Mouse (Mus musculus) naive thymus-derived CD4-positive, alpha-beta T cell, adult 2 months (primary cell): ENCODE results near the gene Tas2r137.

Experiments
- DNase-seq: peaks from one replicate; pipeline ENCODE4 v3.0.0-alpha.2; 2011; ENCODE audit warnings: low read depth

Gene Tas2r137

DNA sequence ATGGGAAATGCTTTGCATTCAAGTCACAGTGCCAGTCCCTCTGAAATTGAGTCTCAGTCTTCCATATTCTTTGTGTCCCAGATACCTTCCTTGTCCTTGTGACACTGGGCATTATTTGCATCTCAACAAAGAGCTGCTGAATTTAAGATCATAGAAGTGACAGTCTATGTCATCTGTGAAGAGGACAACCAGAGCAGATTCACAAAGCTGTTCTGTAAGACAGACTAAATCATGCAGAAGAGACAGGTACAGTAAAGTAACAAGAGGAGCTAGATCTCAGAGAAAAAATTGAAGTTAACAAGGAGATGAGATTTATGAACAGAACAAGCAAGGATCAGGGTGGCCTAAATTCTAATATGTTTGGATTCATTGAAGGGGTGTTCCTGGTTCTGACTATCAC, at the start of gene Tas2r137:
TSS of gene Tas2r137 (plus strand) at position 301 of the 400 bp plus-strand sequence.
- no peak for DNase-seq

DNA sequence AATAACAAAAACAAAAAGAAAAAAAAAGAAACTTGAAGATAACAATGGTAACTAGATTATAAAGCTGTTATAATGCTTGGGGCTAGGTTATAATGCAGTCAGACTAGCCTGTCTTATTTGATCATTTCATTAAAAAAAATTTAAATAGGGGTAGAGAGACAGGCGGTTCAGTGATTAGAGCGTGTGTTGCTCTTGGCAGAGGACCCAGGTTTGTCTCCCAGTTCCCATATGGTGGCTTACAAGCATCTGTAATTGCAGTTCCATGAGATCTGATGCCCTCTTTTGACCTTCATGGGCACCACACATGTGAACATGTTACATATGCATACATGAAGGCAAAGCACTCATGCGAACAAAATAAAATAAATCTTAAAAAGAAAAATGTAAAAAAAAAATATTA, 49.8 kb upstream of the Tas2r137 start:
- DNase-seq: no peak

DNA sequence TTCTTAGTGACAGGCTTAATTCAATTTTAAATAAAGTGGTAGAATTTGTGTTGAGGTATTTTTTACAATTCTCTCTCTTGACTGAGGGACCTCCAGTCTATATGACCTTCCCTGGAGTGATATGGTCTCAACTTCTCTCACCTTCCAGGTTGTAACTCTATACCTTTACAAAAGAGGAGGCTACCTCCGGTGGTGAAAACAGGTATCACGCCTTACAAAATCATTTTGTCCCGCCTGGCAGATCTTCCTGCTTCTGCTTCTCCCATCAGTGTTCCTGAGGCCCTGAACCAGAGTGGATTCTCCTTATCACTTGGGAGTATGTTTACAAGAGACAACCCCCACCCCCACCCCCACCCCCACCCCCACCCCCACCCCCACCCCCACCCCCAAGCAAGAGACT, 49.3 kb upstream of the Tas2r137 start:
- DNase-seq: peak; percentile 48

DNA sequence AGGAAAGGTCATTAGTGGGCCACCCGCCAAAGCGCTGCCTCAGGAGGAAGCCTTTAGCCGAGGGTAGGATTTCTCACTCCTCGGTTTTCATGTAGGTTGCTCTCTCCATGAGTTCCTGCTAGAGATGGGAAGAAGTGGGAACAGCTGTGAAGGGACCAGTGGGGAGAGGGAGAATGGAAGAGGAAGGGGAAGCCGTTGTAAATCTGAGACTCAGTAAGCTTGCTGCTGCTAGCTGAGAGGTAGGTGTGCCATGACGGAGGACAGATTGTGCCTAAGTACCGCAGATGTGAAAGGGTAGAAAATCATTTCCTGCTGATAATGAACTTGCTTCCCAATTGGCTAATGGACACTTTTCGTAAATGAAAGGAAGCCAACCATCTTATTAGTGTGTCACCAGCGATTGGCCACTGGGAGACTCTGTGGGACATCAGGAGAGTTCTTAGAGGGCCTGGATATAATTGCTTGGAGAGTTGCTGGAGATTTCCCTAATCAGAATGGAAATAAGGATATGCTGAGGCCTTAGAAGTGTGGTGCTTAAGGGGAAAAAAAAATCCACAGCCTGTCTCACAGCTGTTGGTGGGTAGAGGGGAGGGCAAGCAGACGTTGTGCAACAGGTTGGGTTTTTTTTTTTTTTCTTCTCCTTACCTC, 47.6 kb upstream of the Tas2r137 start:
- no peak for DNase-seq

DNA sequence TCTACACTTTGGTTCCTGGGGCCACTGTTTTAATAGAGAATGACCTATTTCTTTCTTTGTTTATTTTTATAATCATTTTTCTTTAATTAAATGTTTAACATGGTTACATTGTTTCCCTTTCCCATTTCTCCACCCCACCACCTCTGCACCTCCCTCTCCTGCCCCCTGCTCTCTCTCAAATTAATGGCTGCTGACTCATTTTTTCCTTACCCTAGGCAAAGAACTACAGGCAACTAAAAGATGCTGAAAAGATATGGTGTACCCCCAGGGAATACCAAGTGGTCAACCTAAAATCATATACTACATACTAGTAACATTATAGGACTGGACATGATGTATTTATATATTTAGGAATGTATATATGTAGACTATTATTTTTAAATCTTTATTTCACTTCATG, 42.4 kb upstream of the Tas2r137 start:
- DNase-seq: no peak

DNA sequence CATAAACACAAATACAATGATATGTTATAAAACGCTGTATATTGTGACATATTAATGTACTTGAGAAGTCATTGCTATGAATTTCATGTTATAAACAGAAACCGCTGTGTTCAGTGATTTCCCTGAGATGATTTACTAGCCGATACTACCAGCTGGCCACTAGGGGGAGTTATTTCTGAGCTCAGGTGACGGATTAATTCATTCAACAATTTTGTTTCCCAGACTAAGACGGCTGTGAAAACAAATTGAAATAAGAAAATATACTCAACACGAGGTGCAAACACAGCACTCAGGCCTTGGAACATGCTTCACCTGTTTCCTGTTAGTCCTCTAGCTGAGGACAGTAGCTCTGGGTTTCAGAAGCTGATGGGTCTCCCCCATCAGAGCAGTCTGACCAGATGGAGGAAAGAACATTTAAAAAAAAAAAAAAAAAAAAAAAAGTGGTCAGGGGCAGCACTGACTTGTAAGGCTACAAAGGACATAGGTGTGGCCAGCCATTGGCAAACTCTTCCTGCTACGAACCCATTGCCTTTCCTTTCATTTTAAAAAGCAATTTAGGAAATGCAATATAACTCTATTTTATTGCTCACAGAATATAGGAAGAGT, 36.5 kb upstream of the Tas2r137 start:
- DNase-seq: peak; percentile 63

DNA sequence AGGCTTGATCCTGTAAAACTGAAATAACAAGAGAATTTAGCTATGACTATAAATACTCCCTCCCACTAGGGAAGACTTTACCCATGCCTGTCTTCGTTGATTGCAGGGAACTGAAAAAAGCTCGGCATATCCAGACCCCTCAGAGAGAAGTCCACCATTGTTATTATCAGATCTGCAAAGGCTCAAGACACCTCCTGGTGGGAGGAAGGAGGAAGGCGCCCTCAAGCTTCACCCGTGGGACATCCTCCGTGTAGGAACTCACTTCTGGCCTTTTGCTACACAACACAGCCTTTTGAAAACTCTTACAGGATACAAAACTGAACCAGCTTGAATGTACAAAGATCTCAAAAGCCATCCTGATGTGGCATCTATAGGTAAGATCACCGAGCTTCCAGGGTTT, 25.3 kb upstream of the Tas2r137 start:
- peak; percentile 33 for DNase-seq

DNA sequence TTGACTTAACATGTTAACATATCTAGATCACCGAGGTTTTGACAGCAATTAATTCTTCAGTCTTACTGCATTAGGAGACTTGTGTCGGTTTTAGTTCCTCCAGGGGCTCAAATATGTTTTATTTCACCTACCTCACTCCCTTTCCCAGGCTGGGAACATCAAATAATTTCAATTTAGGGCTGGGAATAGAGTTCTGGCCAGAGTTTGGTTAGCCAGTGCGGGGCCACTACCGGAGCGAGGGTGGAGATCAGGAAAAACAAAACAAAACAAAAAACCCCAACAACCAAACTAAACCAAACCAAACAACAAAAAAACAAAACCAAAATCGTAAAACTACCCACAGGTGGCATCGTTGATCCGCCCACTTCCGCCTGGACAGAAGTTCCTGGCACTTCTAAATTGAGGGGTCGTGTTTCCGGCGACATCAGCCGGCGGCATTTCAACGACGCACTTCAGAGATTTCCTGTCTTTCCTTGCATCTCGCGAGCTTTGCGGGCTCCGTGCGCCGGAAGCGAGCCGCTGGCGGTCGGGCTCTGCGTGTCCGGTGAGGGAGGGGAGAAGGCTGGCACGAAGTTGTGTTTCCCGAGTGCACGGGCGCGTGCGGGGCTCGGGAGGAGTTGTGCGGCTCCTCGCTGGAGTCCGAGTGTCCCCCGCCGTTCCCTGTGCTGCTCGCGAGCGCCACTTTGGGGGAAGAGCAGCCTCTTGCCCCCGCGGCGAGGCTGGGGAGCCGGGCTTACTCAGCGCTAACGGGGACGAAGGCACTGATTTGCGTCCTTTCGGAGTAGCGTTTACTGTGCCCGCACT, 19.9 kb upstream of the Tas2r137 start, which contains the start of gene Ssbp1:
TSS of gene Ssbp1 (plus strand) at position 437 of the 804 bp plus-strand sequence.
- peak; percentile 96 for DNase-seq

DNA sequence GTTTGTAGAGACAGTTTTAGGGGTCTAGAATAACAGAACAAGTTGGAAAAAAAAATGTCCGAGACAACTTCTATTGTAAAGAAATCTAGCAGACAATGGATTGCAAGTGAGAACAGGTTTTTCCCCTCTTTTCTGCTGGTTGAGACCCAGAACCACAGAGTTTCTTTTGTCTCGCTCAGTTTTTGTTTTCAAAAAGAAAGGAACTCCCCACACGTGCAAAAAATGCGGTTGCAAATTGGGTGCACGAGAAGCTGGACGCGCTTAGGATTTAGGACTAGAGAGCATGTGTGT, 19.4 kb upstream of the Tas2r137 start:
- no peak for DNase-seq

DNA sequence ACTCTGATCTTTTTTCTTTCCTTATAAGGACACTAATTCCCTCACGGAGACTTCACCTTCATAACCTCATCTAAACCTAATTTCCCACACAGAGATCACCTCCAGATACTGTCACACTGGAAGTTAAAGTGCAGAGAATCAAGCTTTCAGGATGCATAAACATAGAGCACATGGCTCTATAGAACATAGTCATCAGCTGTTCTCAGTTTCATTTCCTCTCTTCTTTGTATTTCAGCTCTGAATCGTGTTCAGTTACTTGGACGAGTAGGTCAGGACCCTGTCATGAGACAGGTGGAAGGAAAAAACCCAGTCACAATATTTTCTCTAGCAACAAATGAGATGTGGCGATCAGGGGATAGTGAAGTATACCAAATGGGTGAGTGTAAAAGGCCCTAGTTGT, 14.9 kb upstream of the Tas2r137 start:
- DNase-seq: no peak

DNA sequence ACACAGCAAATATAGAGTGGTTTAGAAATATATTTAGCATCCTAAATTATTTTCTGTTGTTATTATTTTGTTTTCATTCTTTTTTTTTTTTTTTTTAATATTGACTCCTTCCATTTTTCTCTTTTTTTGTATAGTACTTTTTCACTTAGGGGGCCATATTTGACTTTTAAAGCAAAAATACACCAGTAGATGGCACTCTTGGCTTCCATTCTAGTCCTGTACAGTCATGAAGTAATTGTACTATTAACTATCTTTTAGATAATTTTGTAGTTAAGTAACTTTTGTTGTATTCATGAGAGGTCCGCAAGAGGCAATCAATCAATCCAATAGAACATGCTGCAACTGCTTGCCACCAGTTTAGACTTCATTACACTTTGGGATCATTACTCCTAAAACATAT, 11.3 kb upstream of the Tas2r137 start:
- peak; percentile 48 for DNase-seq

DNA sequence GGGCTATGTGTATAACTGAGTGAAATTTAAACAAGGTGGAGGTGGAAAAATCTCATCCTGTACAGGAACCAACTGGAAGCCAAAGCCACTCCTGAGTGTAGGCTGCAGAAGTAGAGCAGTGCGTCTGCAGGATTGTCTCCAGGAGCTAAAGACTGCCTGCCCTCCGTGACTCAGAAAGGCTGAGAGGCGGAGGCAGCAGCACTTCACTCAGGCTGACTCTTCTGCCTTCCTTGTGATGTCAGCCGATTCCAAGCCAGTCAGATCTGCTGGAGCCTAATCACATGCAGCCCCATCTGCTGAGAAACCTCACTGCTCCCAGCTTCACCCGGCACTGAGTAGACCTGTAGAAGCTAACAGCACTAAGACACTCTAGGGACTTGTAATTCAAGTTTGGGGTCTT, 8.7 kb upstream of the Tas2r137 start:
- DNase-seq: no peak

DNA sequence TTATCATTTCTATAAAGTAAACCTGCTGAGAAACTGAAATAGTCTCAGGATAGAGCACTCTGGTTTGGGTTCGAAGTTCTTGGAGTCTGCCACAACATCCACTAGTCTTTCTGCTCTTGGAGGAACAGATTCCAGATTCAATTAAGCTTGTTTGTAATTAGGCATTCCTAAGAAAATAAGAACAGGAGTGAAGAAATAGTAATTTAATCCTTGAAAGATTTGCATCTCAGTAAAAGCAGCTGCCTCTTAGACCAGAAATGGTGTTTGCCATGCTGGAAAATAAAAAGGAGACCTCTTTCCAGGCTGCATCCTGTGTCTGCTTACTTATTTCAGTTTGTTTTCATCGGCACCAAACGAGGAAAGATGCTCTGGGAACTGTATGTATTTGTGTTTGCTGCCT, 2.2 kb downstream of the Tas2r137 start, which contains the start of gene Tas2r108:
TSS of gene Tas2r108 (plus strand) at position 301 of the 400 bp plus-strand sequence.
- DNase-seq: no peak

DNA sequence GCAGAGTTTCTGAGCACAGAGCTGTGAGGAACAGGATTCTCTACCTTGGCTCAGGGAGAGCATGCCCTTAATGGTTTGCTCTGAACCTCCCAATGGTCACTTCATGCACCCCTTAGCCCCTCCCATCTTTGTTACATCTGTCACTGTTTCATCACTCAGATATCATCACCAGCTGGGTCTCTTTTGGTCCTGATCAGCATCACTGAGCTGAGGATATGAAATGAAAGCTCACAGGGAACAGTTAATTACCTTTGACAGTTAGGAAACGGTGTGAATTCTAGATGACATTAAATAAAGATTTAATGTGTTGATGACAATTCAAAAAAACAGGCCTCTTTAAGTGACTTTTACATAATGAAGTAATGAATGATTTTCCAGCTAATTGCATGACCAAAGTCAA, 28.4 kb downstream of the Tas2r137 start, which contains the start of gene Prss37:
TSS of gene Prss37 (minus strand) at position 101 of the 400 bp plus-strand sequence.
- no peak for DNase-seq
